Mouse (Mus musculus): Measurements from ENCODE around the gene Rnf43. TPM values are rescaled to one million over a fixed set of nuclear protein-coding genes. Genes with fewer than 3 reads are reported as not detected.

Rnf43 gene
- polyA plus RNA-seq, 1 experiment from 2014 or later: 1.6 TPM

GRCm38 (mm10) chr11:87758957-87759608 is 96.6 kb downstream of the Rnf43 start:
- Histone ChIP-seq H3K36me3 (ENCODE audit: control insufficient read depth, insufficient read depth, low read length) (no peaks in the 10 kb centered on the region), H3K27me3 (ENCODE audit: control insufficient read depth, insufficient read depth, low read length) (peaks cover 46% of the 10 kb centered on the region), H3K9ac (ENCODE audit: low read length) (no peak overlapping the region), H3K4me1 (ENCODE audit: control insufficient read depth, insufficient read depth, low read length) (peaks cover 7% of the 10 kb centered on the region), H3K4me2 (ENCODE audit: low read depth, severe bottlenecking) (no peak overlapping the region), H3K27ac (replicated peaks; ENCODE audit: low read depth, low read length) (no peak overlapping the region), H3K9me3 (ENCODE audit: control insufficient read depth, low read length) (no peaks in the 10 kb centered on the region), H3K4me3 (ENCODE audit: low read depth, low read length) (no peak overlapping the region)
- no peak for ATAC-seq (ENCODE audit: insufficient number of reproducible peaks, low FRiP score, low TSS enrichment, low read depth)
- DNase-seq (ENCODE audit: low spot score): no peak
- WGBS: 71% methylated on average over 4 of the region's 4 CpGs

GRCm38 (mm10) chr11:87759609-87760005 is 97.1 kb downstream of the Rnf43 start:
- Histone ChIP-seq H3K4me3 (ENCODE audit: low read depth, low read length) (no peak overlapping the region), H3K27me3 (ENCODE audit: control insufficient read depth, insufficient read depth, low read length) (peaks cover 52% of the 10 kb centered on the region), H3K36me3 (ENCODE audit: control insufficient read depth, insufficient read depth, low read length) (no peaks in the 10 kb centered on the region), H3K27ac (replicated peaks; ENCODE audit: low read depth, low read length) (no peak overlapping the region), H3K9ac (ENCODE audit: low read length) (no peak overlapping the region), H3K4me1 (ENCODE audit: control insufficient read depth, insufficient read depth, low read length) (peaks cover 12% of the 10 kb centered on the region), H3K9me3 (ENCODE audit: control insufficient read depth, low read length) (no peaks in the 10 kb centered on the region), H3K4me2 (ENCODE audit: low read depth, severe bottlenecking) (no peak overlapping the region)
- 12% methylated on average over 3 of the region's 3 CpGs for WGBS
- no peak for DNase-seq (ENCODE audit: low spot score)
- no peak for ATAC-seq (ENCODE audit: insufficient number of reproducible peaks, low FRiP score, low TSS enrichment, low read depth)

- 10% methylated on average over 23 of the region's 23 CpGs for WGBS
- DNase-seq (ENCODE audit: low spot score) (no peak), ATAC-seq (ENCODE audit: insufficient number of reproducible peaks, low FRiP score, low TSS enrichment, low read depth) (no peak)
- Histone ChIP-seq H3K27me3 (ENCODE audit: control insufficient read depth, insufficient read depth, low read length) (peaks cover 60% of the 10 kb centered on the region), H3K27ac (replicated peaks; ENCODE audit: low read depth, low read length) (no peak within 1 kb of the TSS), H3K4me2 (ENCODE audit: low read depth, severe bottlenecking) (peak within 1 kb of the TSS; percentile 26), H3K4me1 (ENCODE audit: control insufficient read depth, insufficient read depth, low read length) (peaks cover 13% of the 10 kb centered on the region), H3K9me3 (ENCODE audit: control insufficient read depth, low read length) (no peaks in the 10 kb centered on the region), H3K36me3 (ENCODE audit: control insufficient read depth, insufficient read depth, low read length) (no peaks in the 10 kb centered on the region), H3K4me3 (ENCODE audit: low read depth, low read length) (no peak within 1 kb of the TSS; the same call in 1 of the 2 replicates), H3K9ac (ENCODE audit: low read length) (no peak within 1 kb of the TSS)
These were observed 98.0 kb downstream of the Rnf43 start, which contains the start of gene Tspoap1 for GRCm38 (mm10) chr11:87760301-87761081. TSS of gene Tspoap1 (plus strand) at chr11:87760541.

- Histone ChIP-seq H3K27ac (replicated peaks; ENCODE audit: low read depth, low read length) (no peak overlapping the region), H3K9me3 (ENCODE audit: control insufficient read depth, low read length) (no peaks in the 10 kb centered on the region), H3K4me2 (ENCODE audit: low read depth, severe bottlenecking) (no peak overlapping the region), H3K9ac (ENCODE audit: low read length) (no peak overlapping the region), H3K36me3 (ENCODE audit: control insufficient read depth, insufficient read depth, low read length) (no peaks in the 10 kb centered on the region), H3K4me1 (ENCODE audit: control insufficient read depth, insufficient read depth, low read length) (peaks cover 13% of the 10 kb centered on the region), H3K4me3 (ENCODE audit: low read depth, low read length) (no peak overlapping the region), H3K27me3 (ENCODE audit: control insufficient read depth, insufficient read depth, low read length) (peaks cover 66% of the 10 kb centered on the region)
- ATAC-seq (ENCODE audit: insufficient number of reproducible peaks, low FRiP score, low TSS enrichment, low read depth) (no peak), DNase-seq (ENCODE audit: low spot score) (no peak)
- 71% methylated on average over 11 of the region's 11 CpGs for WGBS
These were observed 98.7 kb downstream of the Rnf43 start for GRCm38 (mm10) chr11:87761181-87761721.

GRCm38 (mm10) chr11:87761806-87762701 is 99.5 kb downstream of the Rnf43 start:
- peaks cover 13% of the 10 kb centered on the region for H3K4me1 ChIP-seq (ENCODE audit: control insufficient read depth, insufficient read depth, low read length)
- no peak overlapping the region for H3K4me3 ChIP-seq (ENCODE audit: low read depth, low read length)
- H3K9ac ChIP-seq (ENCODE audit: low read length): no peak overlapping the region
- no peak for DNase-seq (ENCODE audit: low spot score)
- peaks cover 73% of the 10 kb centered on the region for H3K27me3 ChIP-seq (ENCODE audit: control insufficient read depth, insufficient read depth, low read length)
- no peak overlapping the region for H3K27ac ChIP-seq (replicated peaks; ENCODE audit: low read depth, low read length)
- H3K4me2 ChIP-seq (ENCODE audit: low read depth, severe bottlenecking): no peak overlapping the region
- ATAC-seq (ENCODE audit: insufficient number of reproducible peaks, low FRiP score, low TSS enrichment, low read depth): no peak
- no peaks in the 10 kb centered on the region for H3K9me3 ChIP-seq (ENCODE audit: control insufficient read depth, low read length)
- H3K36me3 ChIP-seq (ENCODE audit: control insufficient read depth, insufficient read depth, low read length): no peaks in the 10 kb centered on the region
- 75% methylated on average over 14 of the region's 14 CpGs for WGBS

GRCm38 (mm10) chr11:87762702-87763385 is 100.3 kb downstream of the Rnf43 start:
- H3K4me2 ChIP-seq (ENCODE audit: low read depth, severe bottlenecking): peak overlapping the region; percentile 93; the same call in 1 of the 2 replicates

GRCm38 (mm10) chr11:87763511-87763987 is 101.0 kb downstream of the Rnf43 start:
- Histone ChIP-seq H3K9ac (ENCODE audit: low read length) (no peak overlapping the region; the same call in 1 of the 2 replicates), H3K27ac (replicated peaks; ENCODE audit: low read depth, low read length) (no peak overlapping the region), H3K27me3 (ENCODE audit: control insufficient read depth, insufficient read depth, low read length) (peaks cover 73% of the 10 kb centered on the region), H3K4me2 (ENCODE audit: low read depth, severe bottlenecking) (peak overlapping the region; percentile 93), H3K9me3 (ENCODE audit: control insufficient read depth, low read length) (no peaks in the 10 kb centered on the region), H3K36me3 (ENCODE audit: control insufficient read depth, insufficient read depth, low read length) (no peaks in the 10 kb centered on the region), H3K4me1 (ENCODE audit: control insufficient read depth, insufficient read depth, low read length) (peaks cover 13% of the 10 kb centered on the region), H3K4me3 (ENCODE audit: low read depth, low read length) (peak overlapping the region; percentile 40)
- WGBS: 2% methylated on average over 17 of the region's 17 CpGs
- peak; percentile 68 for DNase-seq (ENCODE audit: low spot score)
- ATAC-seq (ENCODE audit: insufficient number of reproducible peaks, low FRiP score, low TSS enrichment, low read depth): peak; percentile 48; the same call in 1 of the 2 replicates

More at GRCm38 (mm10) chr11:87762702-87763385, 100.3 kb downstream of the Rnf43 start:
- Histone ChIP-seq H3K9me3 (ENCODE audit: control insufficient read depth, low read length) (no peaks in the 10 kb centered on the region), H3K4me1 (ENCODE audit: control insufficient read depth, insufficient read depth, low read length) (peaks cover 13% of the 10 kb centered on the region), H3K27me3 (ENCODE audit: control insufficient read depth, insufficient read depth, low read length) (peaks cover 73% of the 10 kb centered on the region), H3K4me3 (ENCODE audit: low read depth, low read length) (no peak overlapping the region), H3K9ac (ENCODE audit: low read length) (no peak overlapping the region), H3K36me3 (ENCODE audit: control insufficient read depth, insufficient read depth, low read length) (no peaks in the 10 kb centered on the region), H3K27ac (replicated peaks; ENCODE audit: low read depth, low read length) (no peak overlapping the region)
- 35% methylated on average over 12 of the region's 12 CpGs for WGBS
- DNase-seq (ENCODE audit: low spot score) (no peak), ATAC-seq (ENCODE audit: insufficient number of reproducible peaks, low FRiP score, low TSS enrichment, low read depth) (no peak)
